Mouse (Mus musculus) liver (tissue): ENCODE results near the gene Abi3bp.

Experiments used
- DNase-seq: peaks from one replicate; pipeline ENCODE4 v3.0.0-alpha.2; 2020; ENCODE audit warnings: mixed read lengths

Gene Abi3bp

GRCm38 (mm10) chr16:56477677-56478574, at the start of gene Abi3bp:
Gene Abi3bp, plus strand, starts transcription at chr16:56477878.
- DNase-seq, result peak; percentile 11

GRCm38 (mm10) chr16:56435293-56436185, 42.1 kb upstream of the Abi3bp start:
- DNase-seq, result no peak

DNA sequence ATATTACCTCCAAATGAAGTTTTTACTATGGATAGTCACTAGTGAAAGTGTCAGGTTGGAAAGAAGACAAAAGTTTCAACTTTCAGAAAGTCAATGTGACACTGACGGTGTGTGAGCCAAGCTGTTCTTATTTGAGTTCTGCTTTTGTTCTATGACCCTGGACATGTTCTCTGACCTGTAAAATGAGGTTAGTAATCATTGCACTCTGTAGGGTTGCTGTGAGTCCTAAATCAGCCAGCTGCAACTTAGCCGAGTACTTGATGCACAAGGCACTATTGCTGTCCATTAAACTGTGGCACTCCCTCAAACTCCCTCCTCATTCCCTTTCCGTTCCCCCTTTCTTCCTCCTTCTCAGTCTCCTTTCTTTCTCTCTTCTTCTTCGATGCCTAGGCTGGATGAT, 37.4 kb upstream of the Abi3bp start:
- no peak for DNase-seq

- no peak for DNase-seq
Measured at GRCm38 (mm10) chr16:56441113-56441512, 36.6 kb upstream of the Abi3bp start.

- no peak for DNase-seq
Measured at GRCm38 (mm10) chr16:56441658-56442344, 35.9 kb upstream of the Abi3bp start.

- DNase-seq, result no peak
Measured at GRCm38 (mm10) chr16:56451482-56451881, 26.2 kb upstream of the Abi3bp start.

GRCm38 (mm10) chr16:56451923-56452322, 25.8 kb upstream of the Abi3bp start:
- no peak for DNase-seq

GRCm38 (mm10) chr16:56458052-56458754, 19.5 kb upstream of the Abi3bp start:
- no peak for DNase-seq

GRCm38 (mm10) chr16:56473160-56473559, 4.5 kb upstream of the Abi3bp start:
- DNase-seq, result no peak

DNA sequence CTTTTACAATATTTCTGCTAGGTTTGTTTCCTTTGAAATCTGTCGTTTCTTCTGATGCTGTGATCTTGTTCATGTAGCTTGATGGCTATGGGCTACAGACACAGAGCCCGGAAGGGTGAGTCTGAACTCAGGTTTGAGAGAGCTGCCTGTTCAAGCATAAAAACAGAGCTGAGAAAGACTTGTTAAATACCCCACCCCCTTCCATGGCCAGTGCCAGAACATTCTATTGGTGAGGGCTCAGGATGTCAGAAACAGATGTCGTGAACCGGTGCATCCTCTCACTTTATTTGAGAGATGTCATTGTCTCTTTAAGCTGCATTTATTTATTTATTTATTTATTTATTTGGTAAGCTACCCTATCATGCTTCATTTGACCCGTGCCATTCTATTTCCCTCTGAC, 2.0 kb upstream of the Abi3bp start:
- DNase-seq, result no peak

GRCm38 (mm10) chr16:56478575-56479191, 1.0 kb downstream of the Abi3bp start:
- DNase-seq, result no peak

GRCm38 (mm10) chr16:56483466-56483865, 5.8 kb downstream of the Abi3bp start:
- no peak for DNase-seq

GRCm38 (mm10) chr16:56486461-56486860, 8.8 kb downstream of the Abi3bp start:
- no peak for DNase-seq

DNA sequence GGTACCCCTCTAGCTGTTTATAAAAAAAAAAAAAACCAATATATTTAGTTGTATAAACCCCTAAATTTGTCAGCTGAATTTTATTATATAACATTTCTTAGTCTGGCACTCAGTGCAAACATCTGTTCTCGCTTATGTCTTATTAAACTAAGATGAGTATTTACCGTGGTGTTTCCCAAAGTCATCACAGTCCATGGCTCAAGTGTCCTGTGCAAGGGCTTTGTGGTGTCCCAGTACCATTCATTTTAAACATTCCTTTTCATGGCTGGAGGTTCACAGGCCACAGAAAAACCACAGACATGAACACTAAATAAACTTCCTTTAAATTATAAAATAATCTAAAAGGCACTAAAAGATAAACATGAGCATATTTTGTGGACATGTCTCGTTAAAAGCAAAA, 13.2 kb downstream of the Abi3bp start:
- no peak for DNase-seq

DNA sequence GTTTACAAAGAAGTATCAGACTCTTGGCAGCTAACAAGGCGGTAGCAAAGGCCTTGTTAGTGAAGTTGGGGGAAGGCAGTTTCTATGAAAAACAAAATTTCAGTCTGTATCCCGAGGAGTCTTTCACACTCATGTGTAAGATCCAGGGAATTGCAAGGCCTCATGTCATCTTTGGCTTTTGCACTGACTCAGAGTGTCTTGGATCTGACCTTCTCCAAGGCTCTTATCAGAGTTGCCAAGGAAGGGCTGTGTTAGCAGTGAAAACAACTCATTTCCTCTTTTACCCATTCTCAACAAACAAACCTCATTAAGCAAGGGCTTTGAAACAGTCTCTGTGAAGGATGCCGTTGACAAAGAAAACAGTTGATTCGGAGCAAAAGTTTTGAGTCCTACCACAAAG, 17.6 kb downstream of the Abi3bp start:
- DNase-seq, result no peak

GRCm38 (mm10) chr16:56496743-56497142, 19.1 kb downstream of the Abi3bp start:
- no peak for DNase-seq

- DNase-seq, result no peak
Measured at GRCm38 (mm10) chr16:56498680-56499079, 21.0 kb downstream of the Abi3bp start.

GRCm38 (mm10) chr16:56500441-56500840, 22.8 kb downstream of the Abi3bp start:
- no peak for DNase-seq

- no peak for DNase-seq
Measured at GRCm38 (mm10) chr16:56501101-56501500, 23.4 kb downstream of the Abi3bp start.

DNA sequence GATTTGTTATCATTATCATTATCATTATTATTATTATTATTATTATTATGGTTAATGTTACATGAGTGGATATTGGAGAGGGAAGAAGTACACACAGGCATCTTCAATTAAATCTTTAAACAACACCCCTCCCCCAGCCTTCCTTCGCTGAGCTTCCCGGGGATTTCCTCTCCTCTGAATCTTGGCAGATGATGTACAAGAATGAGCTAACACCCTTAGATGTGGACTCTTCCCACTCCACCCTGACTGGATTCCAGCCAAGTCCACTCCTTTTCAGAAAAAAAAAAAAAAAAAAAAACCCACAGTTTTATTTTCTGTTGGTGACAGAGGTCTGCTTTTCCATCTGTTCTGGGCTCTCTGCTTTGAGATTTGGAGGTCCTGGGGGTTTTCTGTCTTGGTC, 23.8 kb downstream of the Abi3bp start:
- DNase-seq, result peak; percentile 6

- DNase-seq, result no peak
Measured at GRCm38 (mm10) chr16:56502134-56502533, 24.5 kb downstream of the Abi3bp start.

DNA sequence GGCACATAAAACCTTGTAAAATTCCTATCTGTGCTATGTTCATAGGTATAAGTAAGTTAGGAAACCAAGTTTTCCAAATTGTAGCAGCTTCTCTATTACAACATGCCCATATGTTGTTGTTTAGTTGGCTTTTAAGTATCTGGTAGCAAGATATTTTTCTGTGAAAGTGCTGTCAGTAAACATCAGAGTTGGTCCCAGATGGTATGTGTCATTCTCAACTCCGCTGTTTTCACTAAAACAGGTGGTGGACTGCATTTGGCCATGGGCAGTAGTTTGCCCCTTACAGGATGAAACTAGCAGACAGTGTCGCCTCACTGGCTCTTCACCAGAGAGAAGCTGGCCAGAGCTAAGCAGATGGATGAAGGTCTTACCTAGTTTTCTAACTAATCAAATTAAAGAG, 26.3 kb downstream of the Abi3bp start:
- no peak for DNase-seq
